Mouse (Mus musculus) cerebellum, postnatal 36 days (tissue): ENCODE measurements around the gene Nfyc.

ENCODE experiments used
- DNase-seq, 2 experiments: peaks; one replicate each; pipeline ENCODE4 v3.0.0; 2021 to 2022; ENCODE audit warnings: mixed read lengths in 2 of 2

Gene Nfyc

GRCm38 (mm10) chr4:120713021-120713420 lies 118.4 kb downstream of the Nfyc start:
- DNase-seq: no peak

GRCm38 (mm10) chr4:120712236-120712635 lies 119.1 kb downstream of the Nfyc start:
- no peak for DNase-seq
